19 mouse cellular contexts compared by ENCODE assay signal in the genomic region with DNA sequence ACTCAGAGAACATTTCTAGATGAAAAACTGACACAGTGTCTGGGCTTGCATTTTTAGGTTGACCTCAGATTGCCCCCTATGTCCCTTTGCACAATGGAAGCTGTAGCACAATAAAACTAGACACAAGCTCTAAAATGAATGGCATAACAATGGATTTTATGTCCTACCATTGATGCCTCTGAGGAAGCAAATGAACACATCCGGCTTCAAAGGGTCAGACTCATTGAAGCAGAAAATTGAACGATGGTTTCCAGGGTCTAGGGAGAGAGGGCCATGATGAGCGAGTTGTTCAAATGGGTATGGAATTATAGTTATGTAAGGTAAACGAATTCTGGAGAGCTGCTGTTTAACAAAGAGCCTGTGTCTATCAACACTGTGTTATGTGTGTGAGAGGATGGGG.
DNase-seq lines count a peak whose midpoint lies in the region.
"Had no signal": no experiment of that assay in that cellular context is flagged by ENCODE, and none has a peak within 500 bp of the region (broad histone marks: within the 10 kb centered on the region; RNA-seq: fewer than 3 reads in every experiment).

No protein-coding gene starts in this region.

- peak; percentile 80 for DNase-seq in Muller cell, postnatal 12 days (ENCODE audit: inconsistent ontology term)
- peak; percentile 3 for DNase-seq in ZHBTc4 (ENCODE audit: low read depth, low spot score)
- DNase-seq in mesoderm, embryonic 11.5 days (ENCODE audit: low read depth, low spot score), result peak; percentile 28
- no peak for DNase-seq in urinary bladder, postnatal 25 days (ENCODE audit: low spot score)
- DNase-seq in T-cell, adult 2 months (ENCODE audit: low spot score), result no peak
- DNase-seq in heart, adult 8-10 months (ENCODE audit: low spot score), result no peak
- DNase-seq: adrenal gland, adult 2 months; adrenal gland, postnatal 14 days; B cell, adult 2 months; cerebellum, adult 11 months; cerebellum, adult 2 months; cerebellum, adult 9-11 months; cerebellum, postnatal 25 days; gastrocnemius, adult 2 months; gastrocnemius, postnatal 14 days; heart, adult 11 months; heart, postnatal 10 days; heart, postnatal 36 days; kidney, adult 11 months had no signal

Comparison
In these comparisons a context has a peak if more than half of its experiments do, and no peak if none do; other contexts are left out.
1. DNase-seq: peak in Muller cell, postnatal 12 days (single experiment), ZHBTc4 (single experiment) and mesoderm, embryonic 11.5 days (single experiment); none in urinary bladder, postnatal 25 days (single experiment), T-cell, adult 2 months (single experiment) and heart, adult 8-10 months (single experiment).